ENCODE assay signal across 26 mouse cellular contexts in the genomic region with DNA sequence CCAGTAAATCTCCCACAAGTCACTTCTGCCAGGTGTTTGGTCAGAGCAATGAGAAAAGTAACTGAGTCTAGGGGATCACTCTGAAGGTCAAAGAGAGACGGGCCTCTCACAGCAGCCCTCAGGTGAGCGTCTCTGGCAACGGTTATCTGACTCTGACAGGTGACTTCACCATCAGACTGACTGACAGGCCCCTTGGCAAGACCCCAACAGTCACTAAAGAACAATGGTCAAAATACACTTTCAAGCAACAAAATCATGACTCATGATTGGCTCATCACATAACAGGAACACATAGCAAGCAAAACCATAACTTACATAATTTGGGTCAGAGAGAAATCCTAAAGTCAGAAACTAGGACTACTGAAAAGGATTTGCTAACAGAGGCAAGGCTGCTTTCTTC. TPM values are rescaled to one million over a fixed set of nuclear protein-coding genes. Genes with fewer than 3 reads are reported as not detected.
DNase-seq lines count a peak whose midpoint lies in the region; ATAC-seq lines count a peak whose summit lies in the region.
"Had no signal": no experiment of that assay in that cellular context is flagged by ENCODE, and none has a peak within 500 bp of the region (broad histone marks: within the 10 kb centered on the region; RNA-seq: fewer than 3 reads in every experiment).

No protein-coding gene starts in this region.

- peaks cover 17% of the 10 kb centered on the region for H3K4me1 ChIP-seq in midbrain, embryonic 10.5 days
- no peaks in the 10 kb centered on the region for H3K4me1 ChIP-seq in midbrain, embryonic 15.5 days
- H3K4me1 ChIP-seq in intestine, embryonic 15.5 days (replicated peaks) = no peaks in the 10 kb centered on the region
- H3K4me1 ChIP-seq: heart, embryonic 15.5 days had no signal

- no peak overlapping the region for H3K9ac ChIP-seq in midbrain, embryonic 15.5 days
- no peak overlapping the region for H3K9ac ChIP-seq in intestine, embryonic 15.5 days
- H3K9ac ChIP-seq: heart, embryonic 12.5 days; heart, embryonic 15.5 days; hindbrain, embryonic 13.5 days had no signal

- peak; percentile 77 for DNase-seq in heart, adult 11 months
- no peak for DNase-seq in heart, adult 9 months (ENCODE audit: low spot score in 2 of 2)
- no peak for DNase-seq in midbrain, embryonic 10.5 days (ENCODE audit: low spot score)
- DNase-seq in 416B (ENCODE audit: low read depth) = peak; percentile 23
- DNase-seq in adipocyte (ENCODE audit: low spot score) = peak; percentile 50
- no peak for DNase-seq in neural tube, embryonic 10.5 days (ENCODE audit: extremely low spot score, low spot score)
- DNase-seq: adrenal gland, adult 8-10 months; adrenal gland, postnatal 25 days; cerebellum, adult 11-12 months; cerebellum, adult 8-10 months; cerebellum, postnatal 10 days; cerebellum, postnatal 36 days; embryo, embryonic 11 days; gastrocnemius, postnatal 25 days; heart, adult 2 months; heart, postnatal 10 days; heart, postnatal 4 days; kidney, adult 2 months had no signal

- H3K9me3 ChIP-seq in midbrain, embryonic 10.5 days (replicated peaks) = no peaks in the 10 kb centered on the region
- H3K9me3 ChIP-seq in midbrain, embryonic 15.5 days = no peaks in the 10 kb centered on the region
- H3K9me3 ChIP-seq in intestine, embryonic 15.5 days = no peaks in the 10 kb centered on the region
- H3K9me3 ChIP-seq: heart, embryonic 12.5 days; heart, embryonic 15.5 days; hindbrain, embryonic 13.5 days had no signal

- no peak overlapping the region for H3K4me3 ChIP-seq in midbrain, embryonic 10.5 days
- no peak overlapping the region for H3K4me3 ChIP-seq in midbrain, embryonic 15.5 days
- H3K4me3 ChIP-seq in intestine, embryonic 15.5 days (replicated peaks) = no peak overlapping the region
- H3K4me3 ChIP-seq: heart, adult 2 months; heart, embryonic 12.5 days; heart, embryonic 15.5 days; hindbrain, embryonic 13.5 days had no signal

- peak overlapping the region; percentile 78 for H3K27ac ChIP-seq in midbrain, embryonic 10.5 days (replicated peaks)
- H3K27ac ChIP-seq in midbrain, embryonic 15.5 days = no peak overlapping the region
- no peak overlapping the region for H3K27ac ChIP-seq in intestine, embryonic 15.5 days
- H3K27ac ChIP-seq: heart, adult 2 months; heart, embryonic 15.5 days; hindbrain, embryonic 13.5 days had no signal

- H3K27me3 ChIP-seq in midbrain, embryonic 10.5 days (ENCODE audit: low read depth, poor library complexity, severe bottlenecking) = peaks cover 27% of the 10 kb centered on the region
- no peaks in the 10 kb centered on the region for H3K27me3 ChIP-seq in midbrain, embryonic 15.5 days (replicated peaks)
- H3K27me3 ChIP-seq in intestine, embryonic 15.5 days (replicated peaks) = peaks cover 3% of the 10 kb centered on the region; the same call in 1 of the 2 replicates

- no peak for ATAC-seq in midbrain, embryonic 15.5 days (replicated peaks)
- ATAC-seq in intestine, embryonic 15.5 days = no peak
- ATAC-seq: forebrain, embryonic 14.5 days; hindbrain, embryonic 16.5 days; intestine, postnatal 0 days had no signal

- no peaks in the 10 kb centered on the region for H3K36me3 ChIP-seq in midbrain, embryonic 10.5 days
- no peaks in the 10 kb centered on the region for H3K36me3 ChIP-seq in midbrain, embryonic 15.5 days (replicated peaks)
- no peaks in the 10 kb centered on the region for H3K36me3 ChIP-seq in intestine, embryonic 15.5 days
- H3K36me3 ChIP-seq: heart, embryonic 12.5 days; heart, embryonic 15.5 days; hindbrain, embryonic 13.5 days had no signal

- H3K4me2 ChIP-seq in midbrain, embryonic 15.5 days = no peak overlapping the region
- H3K4me2 ChIP-seq in intestine, embryonic 15.5 days (replicated peaks) = no peak overlapping the region
- H3K4me2 ChIP-seq: heart, embryonic 12.5 days; heart, embryonic 15.5 days; hindbrain, embryonic 13.5 days had no signal

- WGBS in midbrain, embryonic 10.5 days = 90% methylated on average over 3 of the region's 3 CpGs
- WGBS in midbrain, embryonic 15.5 days = 91% methylated on average over 3 of the region's 3 CpGs
- 86% methylated on average over 3 of the region's 3 CpGs for WGBS in intestine, embryonic 15.5 days

RNA-seq across cellular contexts. Expression of a gene that starts 9.5 kb away (rescaled TPM):
- polyA plus RNA-seq in midbrain, embryonic 10.5 days (2016; fragmentation: Nextera tagmentation; extraction: Ambion mirVana) = 90.7 and 126 TPM in 2 replicates
- 280 and 293 TPM in 2 replicates for polyA plus RNA-seq in midbrain, embryonic 15.5 days (2015; fragmentation: Nextera tagmentation; extraction: Ambion mirVana)
- polyA plus RNA-seq in intestine, embryonic 15.5 days (2015; fragmentation: Nextera tagmentation; extraction: Ambion mirVana) = 6.6 and 7.1 TPM in 2 replicates

RNA-seq across cellular contexts. Expression of a gene that starts 35.3 kb away (rescaled TPM):
- polyA plus RNA-seq in midbrain, embryonic 10.5 days (2016; fragmentation: Nextera tagmentation; extraction: Ambion mirVana) = 413 and 444 TPM in 2 replicates
- polyA plus RNA-seq in midbrain, embryonic 15.5 days (2015; fragmentation: Nextera tagmentation; extraction: Ambion mirVana) = 39.4 and 45.3 TPM in 2 replicates
- polyA plus RNA-seq in intestine, embryonic 15.5 days (2015; fragmentation: Nextera tagmentation; extraction: Ambion mirVana) = 216 and 224 TPM in 2 replicates

RNA-seq across cellular contexts. Expression of a gene that starts 54.1 kb away (rescaled TPM):
- 26.7 and 30.3 TPM in 2 replicates for polyA plus RNA-seq in midbrain, embryonic 10.5 days (2016; fragmentation: Nextera tagmentation; extraction: Ambion mirVana)
- 33.0 and 33.1 TPM in 2 replicates for polyA plus RNA-seq in midbrain, embryonic 15.5 days (2015; fragmentation: Nextera tagmentation; extraction: Ambion mirVana)
- polyA plus RNA-seq in intestine, embryonic 15.5 days (2015; fragmentation: Nextera tagmentation; extraction: Ambion mirVana) = 36.8 and 40.4 TPM in 2 replicates

Comparison
In these comparisons a context has a peak if more than half of its experiments do, and no peak if none do; other contexts are left out.
1. DNase-seq: peak in heart, adult 11 months (single experiment), 416B (single experiment) and adipocyte (single experiment); none in heart, adult 9 months (0 of 2), midbrain, embryonic 10.5 days (single experiment) and neural tube, embryonic 10.5 days (single experiment).
2. RNA of a gene that starts 9.5 kb away (polyA plus RNA-seq): 280 to 293 TPM in midbrain, embryonic 15.5 days and 90.7 to 126 TPM in midbrain, embryonic 10.5 days; 6.6 to 7.1 TPM in intestine, embryonic 15.5 days; every median in the first group is over 10 times any median in the second.